Mouse (Mus musculus) heart, postnatal 0 days (tissue): ENCODE measurements around the gene Zfp652.

Experiments
- CTCF ChIP-seq: IDR thresholded peaks from 2 replicates; pipeline ENCODE4 v1.5.1; 2016; ENCODE audit warnings: antibody characterized with exemption, control low read depth, low read depth
- EP300 ChIP-seq: IDR thresholded peaks from 2 replicates; pipeline ENCODE4 v1.6.1; 2016; ENCODE audit warnings: antibody characterized with exemption, low read depth

- TF ChIP-seq CTCF = no peak
- TF ChIP-seq EP300 = peak; percentile 53; the same call in 1 of the 2 replicates
Observed at GRCm38 (mm10) chr11:95666529-95667149, 45.8 kb upstream of the Zfp652 start, which contains the start of gene Phb.
